Mouse (Mus musculus) kidney, postnatal 14 days (tissue): ENCODE measurements around the gene Gm49450.
"Not testable (repeated sequence)": the region's sequence is repeated elsewhere in the genome, so short reads cannot be mapped to it uniquely, and the experiment has no call there.

Source experiments
- DNase-seq: peaks from one replicate; pipeline ENCODE4 v3.0.0; 2022; ENCODE audit warnings: mixed read lengths

Gm49450 gene

GRCm38 (mm10) chr15:98954425-98955253, 1.3 kb upstream of the Gm49450 start:
- no peak for DNase-seq

- peak; percentile 78 for DNase-seq
Measured at GRCm38 (mm10) chr15:98952751-98953400, 475 bp downstream of the Gm49450 start.

- no peak for DNase-seq
Measured at GRCm38 (mm10) chr15:98952063-98952455, 1.3 kb downstream of the Gm49450 start.

GRCm38 (mm10) chr15:98951122-98952062, 2.0 kb downstream of the Gm49450 start:
- DNase-seq: not testable (repeated sequence)

GRCm38 (mm10) chr15:98949607-98949892, 3.8 kb downstream of the Gm49450 start:
- no peak for DNase-seq

GRCm38 (mm10) chr15:98948857-98949606, 4.3 kb downstream of the Gm49450 start:
- no peak for DNase-seq

- no peak for DNase-seq
Measured at GRCm38 (mm10) chr15:98948382-98948781, 5.0 kb downstream of the Gm49450 start.

- no peak for DNase-seq
Measured at GRCm38 (mm10) chr15:98947884-98948283, 5.5 kb downstream of the Gm49450 start.

GRCm38 (mm10) chr15:98943133-98943532, 10.2 kb downstream of the Gm49450 start:
- DNase-seq: no peak

- DNase-seq: no peak
Measured at GRCm38 (mm10) chr15:98942081-98942480, 11.3 kb downstream of the Gm49450 start.

GRCm38 (mm10) chr15:98941539-98941938, 11.8 kb downstream of the Gm49450 start:
- no peak for DNase-seq

- no peak for DNase-seq
Measured at GRCm38 (mm10) chr15:98940816-98941215, 12.5 kb downstream of the Gm49450 start.

GRCm38 (mm10) chr15:98934217-98934839, 19.0 kb downstream of the Gm49450 start, which contains the start of gene Tuba1b:
Tuba1b (minus strand) TSS chr15:98934565.
- DNase-seq: peak; percentile 96

GRCm38 (mm10) chr15:98933833-98934216, 19.5 kb downstream of the Gm49450 start:
- peak; percentile 98 for DNase-seq

GRCm38 (mm10) chr15:98933004-98933671, 20.2 kb downstream of the Gm49450 start:
- DNase-seq: not testable (repeated sequence)

GRCm38 (mm10) chr15:98930998-98931397, 22.4 kb downstream of the Gm49450 start:
- DNase-seq: no peak

GRCm38 (mm10) chr15:98930017-98930734, 23.2 kb downstream of the Gm49450 start:
- DNase-seq: no peak

- peak; percentile 92 for DNase-seq
Measured at GRCm38 (mm10) chr15:98928598-98929240, 24.6 kb downstream of the Gm49450 start.

GRCm38 (mm10) chr15:98927566-98927965, 25.8 kb downstream of the Gm49450 start:
- no peak for DNase-seq

GRCm38 (mm10) chr15:98924682-98925081, 28.7 kb downstream of the Gm49450 start:
- DNase-seq: peak; percentile 33
